Mouse (Mus musculus): Measurements from ENCODE around the gene Nmb.

The Nmb gene

DNA sequence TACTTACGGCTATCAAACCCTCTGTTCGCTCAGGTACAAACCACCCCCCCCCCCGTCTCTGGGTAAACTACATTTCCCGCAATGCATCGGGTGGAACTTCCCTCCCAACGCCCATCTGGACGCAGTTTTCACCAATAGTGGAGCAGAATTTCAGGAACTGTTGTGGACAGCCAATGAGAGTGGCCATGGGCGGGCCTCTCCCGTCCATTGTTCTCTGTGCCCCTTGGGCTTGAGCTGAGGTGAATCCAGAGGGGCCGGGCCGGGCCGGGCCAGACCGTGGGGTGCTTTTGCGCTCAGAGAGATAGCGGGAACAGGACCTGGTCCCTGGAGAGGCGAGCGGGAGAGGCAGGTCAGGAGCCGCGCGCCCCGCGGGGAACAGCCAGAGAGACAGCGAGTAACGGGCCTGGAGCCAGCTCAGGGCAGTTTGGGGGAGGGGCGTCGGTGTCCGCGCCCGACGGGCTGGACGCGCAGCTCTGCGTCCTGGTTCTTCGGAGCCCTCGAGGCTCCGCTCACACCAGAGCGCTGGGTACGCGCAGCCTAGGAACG is 44.1 kb downstream of the Nmb start, which contains the start of gene Zscan2:
Gene Zscan2 (plus strand): TSS at position 192 of the 546 bp plus-strand sequence.
- peak; percentile 93 for DNase-seq (ENCODE audit: extremely low read depth, low read depth)

DNA sequence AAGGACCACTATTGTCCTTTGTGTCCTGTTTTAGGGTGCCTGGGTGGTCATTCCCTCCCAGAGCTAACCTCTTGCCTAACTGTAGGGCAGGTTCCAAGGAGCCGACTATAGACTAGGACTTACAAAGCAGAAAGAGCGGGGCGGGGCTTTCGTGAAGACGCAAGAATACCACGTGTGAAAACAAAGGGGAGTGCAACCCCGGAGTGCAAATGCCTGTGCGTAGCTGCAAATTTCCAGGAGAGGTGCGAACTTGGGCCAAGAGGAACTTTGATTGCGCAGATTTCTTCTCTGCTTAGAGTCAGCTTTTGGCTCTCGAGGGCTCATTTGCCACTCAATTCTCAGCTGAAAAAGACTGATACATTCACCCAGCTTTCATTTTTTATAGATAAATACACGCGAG is 44.6 kb downstream of the Nmb start:
- DNase-seq (ENCODE audit: extremely low read depth, low read depth), result peak; percentile 65

- peak; percentile 70 for DNase-seq (ENCODE audit: extremely low read depth, low read depth)
Observed at GRCm38 (mm10) chr7:80857181-80857580, 47.7 kb downstream of the Nmb start.

DNA sequence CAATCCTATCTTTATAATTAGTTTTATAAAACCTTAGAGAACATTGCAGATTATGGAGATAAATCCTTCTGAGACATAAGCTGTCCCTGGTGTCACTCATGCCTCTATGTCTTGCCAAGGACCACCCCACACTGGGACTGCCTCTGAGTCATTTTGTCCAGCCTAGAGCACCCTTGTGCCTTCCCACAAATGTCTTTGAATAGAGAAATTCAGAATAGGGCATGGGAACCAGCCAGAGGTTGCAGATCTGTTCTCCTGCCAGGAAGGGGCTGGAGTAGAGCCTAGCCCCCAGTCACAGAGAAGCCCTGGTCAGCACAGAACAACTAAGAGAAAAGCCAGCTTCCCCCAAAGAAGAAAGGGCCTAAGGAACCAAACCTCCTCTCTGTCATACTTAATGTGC is 49.6 kb downstream of the Nmb start:
- DNase-seq (ENCODE audit: extremely low read depth, low read depth), result no peak

- DNase-seq (ENCODE audit: extremely low read depth, low read depth), result no peak
Observed at GRCm38 (mm10) chr7:80853218-80853617, 51.7 kb downstream of the Nmb start.

Data from MEL-GATA-1-ER (cell line).